Mouse (Mus musculus) stomach, postnatal 0 days (tissue): ENCODE results near the gene Phactr1.

Experiments
- CTCF ChIP-seq: IDR thresholded peaks from 2 replicates; pipeline ENCODE4 v1.5.1; 2016; ENCODE audit warnings: antibody characterized with exemption, low read depth, mild to moderate bottlenecking, moderate library complexity
- EP300 ChIP-seq: optimal IDR thresholded peaks from 2 replicates; pipeline ENCODE3; 2016; ENCODE audit warnings: antibody characterized with exemption

GRCm38 (mm10) chr13:42757654-42758400, 77.4 kb downstream of the Phactr1 start:
- TF ChIP-seq EP300 (no peak), CTCF (no peak)
